Mouse (Mus musculus) liver, embryonic 14.5 days (tissue): ENCODE measurements around the gene Slc1a2.

Source experiments
- CTCF ChIP-seq: IDR thresholded peaks from 2 replicates; pipeline ENCODE4 v1.5.1; 2016; ENCODE audit warnings: antibody characterized with exemption, low read depth, control low read depth
- EP300 ChIP-seq: IDR thresholded peaks from 2 replicates; pipeline ENCODE4 v1.6.1; 2016; ENCODE audit warnings: antibody characterized with exemption, low read depth

GRCm38 (mm10) chr2:102693556-102693955, 35.1 kb downstream of the Slc1a2 start:
- TF ChIP-seq EP300 = no peak
- no peak for TF ChIP-seq CTCF
